Mouse (Mus musculus) v-Abl transformed pro-B cells (cell line): ENCODE results near the gene Mef2a.

Experiments used
- in situ Hi-C, 2 experiments: fragments of 400-800 bp; cut with MboI; formaldehyde crosslinking; loops; one replicate each; pipeline ENCODE4 v1.15.1; 2025; ENCODE audit not compliant: unreplicated experiment in 2 of 2

The Mef2a gene

GRCm38 (mm10) chr7:67222220-67222862, 150.3 kb downstream of the Mef2a start, which contains the start of gene Lysmd4:
Gene Lysmd4 (plus strand): TSS chr7:67222544.
- in situ Hi-C loops: loop anchor here (25.0 kb wide), 4 partner anchors 535 to 1535 kb away; partner anchors contain the start of genes Aldh1a3 (in 2 of the 2), Asb7 (in 1 of the 2), Lins1 (in 1 of the 2) and Tm2d3 (in 1 of the 2)

- in situ Hi-C loops: loop anchor here (5.0 to 25.0 kb wide), 6 partner anchors 415 to 1530 kb away; partner anchors contain the start of genes Aldh1a3 (in 2 of the 2), Asb7 (in 1 of the 2), Lins1 (in 1 of the 2) and Tm2d3 (in 1 of the 2)
Observed at GRCm38 (mm10) chr7:67217025-67217424, 155.6 kb downstream of the Mef2a start.

- in situ Hi-C loops: loop anchor here (5.0 to 25.0 kb wide), 6 partner anchors 416 to 1529 kb away; partner anchors contain the start of genes Aldh1a3 (in 2 of the 2), Asb7 (in 1 of the 2), Lins1 (in 1 of the 2) and Tm2d3 (in 1 of the 2)
Observed at GRCm38 (mm10) chr7:67216351-67216750, 156.3 kb downstream of the Mef2a start.

GRCm38 (mm10) chr7:67213589-67213988, 159.1 kb downstream of the Mef2a start:
- in situ Hi-C loops: loop anchor here (10.0 to 25.0 kb wide), 5 partner anchors 519 to 1526 kb away; partner anchors contain the start of genes Aldh1a3 (in 2 of the 2), Asb7 (in 1 of the 2), Lins1 (in 1 of the 2) and Tm2d3 (in 1 of the 2)

- in situ Hi-C loops: loop anchor here (10.0 to 25.0 kb wide), 5 partner anchors 517 to 1525 kb away; partner anchors contain the start of genes Aldh1a3 (in 2 of the 2), Asb7 (in 1 of the 2), Lins1 (in 1 of the 2) and Tm2d3 (in 1 of the 2)
Observed at GRCm38 (mm10) chr7:67211971-67212370, 160.7 kb downstream of the Mef2a start.

GRCm38 (mm10) chr7:67211341-67211740, 161.3 kb downstream of the Mef2a start:
- in situ Hi-C loops: loop anchor here (10.0 to 25.0 kb wide), 5 partner anchors 517 to 1524 kb away; partner anchors contain the start of genes Aldh1a3 (in 2 of the 2), Asb7 (in 1 of the 2), Lins1 (in 1 of the 2) and Tm2d3 (in 1 of the 2)

GRCm38 (mm10) chr7:67210004-67210833, 162.4 kb downstream of the Mef2a start:
- in situ Hi-C loops: loop anchor here (10.0 to 25.0 kb wide), 5 partner anchors 515 to 1523 kb away; partner anchors contain the start of genes Aldh1a3 (in 2 of the 2), Asb7 (in 1 of the 2), Lins1 (in 1 of the 2) and Tm2d3 (in 1 of the 2)

- in situ Hi-C loops: loop anchor here (25.0 kb wide), 4 partner anchors 521 to 1521 kb away; partner anchors contain the start of genes Aldh1a3 (in 2 of the 2), Asb7 (in 1 of the 2), Lins1 (in 1 of the 2) and Tm2d3 (in 1 of the 2)
Observed at GRCm38 (mm10) chr7:67208317-67208716, 164.3 kb downstream of the Mef2a start.

GRCm38 (mm10) chr7:67207701-67208100, 165.0 kb downstream of the Mef2a start:
- in situ Hi-C loops: loop anchor here (25.0 kb wide), 4 partner anchors 520 to 1520 kb away; partner anchors contain the start of genes Aldh1a3 (in 2 of the 2), Asb7 (in 1 of the 2), Lins1 (in 1 of the 2) and Tm2d3 (in 1 of the 2)

GRCm38 (mm10) chr7:67206496-67206895, 166.2 kb downstream of the Mef2a start:
- in situ Hi-C loops: loop anchor here (25.0 kb wide), 4 partner anchors 519 to 1519 kb away; partner anchors contain the start of genes Aldh1a3 (in 2 of the 2), Asb7 (in 1 of the 2), Lins1 (in 1 of the 2) and Tm2d3 (in 1 of the 2)

GRCm38 (mm10) chr7:67205734-67206425, 166.8 kb downstream of the Mef2a start:
- in situ Hi-C loops: loop anchor here (25.0 kb wide), 4 partner anchors 519 to 1519 kb away; partner anchors contain the start of genes Aldh1a3 (in 2 of the 2), Asb7 (in 1 of the 2), Lins1 (in 1 of the 2) and Tm2d3 (in 1 of the 2)

- in situ Hi-C loops: loop anchor here (25.0 kb wide), 4 partner anchors 516 to 1516 kb away; partner anchors contain the start of genes Aldh1a3 (in 2 of the 2), Asb7 (in 1 of the 2), Lins1 (in 1 of the 2) and Tm2d3 (in 1 of the 2)
Observed at GRCm38 (mm10) chr7:67203625-67204024, 169.0 kb downstream of the Mef2a start.

- in situ Hi-C loops: no loop called here
Observed at GRCm38 (mm10) chr7:67199412-67199811, 173.2 kb downstream of the Mef2a start.

GRCm38 (mm10) chr7:67183786-67184185, 188.9 kb downstream of the Mef2a start:
- in situ Hi-C loops: no loop called here
